Mouse (Mus musculus) left cerebral cortex, adult 6 months (tissue): ENCODE measurements around the gene Tmem263. TPM values are rescaled to one million over a fixed set of nuclear protein-coding genes. Genes with fewer than 3 reads are reported as not detected.

Experiments used
- long read RNA-seq, 2 experiments: library from polyadenylated mRNA; unstranded; transcript quantifications; one replicate each; pipeline ENCODE4 v2.0.0; 2019 to 2020
- polyA plus RNA-seq: library from polyadenylated mRNA; unstranded; fragments of <200 nt; fragmentation: Nextera tagmentation; gene quantifications from 2 replicates; pipeline ENCODE4 v1.2.3, GENCODE M21; 2021

Gene Tmem263
- 39.2 and 61.9 TPM in 2 replicates for polyA plus RNA-seq
- long read RNA-seq, experiment 1, transcript Tmem263-201 (3 exons, 3,616 nt): major isoform, 173 of 189 reads
- long read RNA-seq, experiment 1, partial matches to known transcripts: 6 of 189 reads
- long read RNA-seq, experiment 1, other reads (novel, unspliced or antisense): 7 of 189 reads
- long read RNA-seq, experiment 2, transcript Tmem263-201 (3 exons, 3,616 nt): major isoform, 23 of 110 reads
- long read RNA-seq, experiment 2, partial matches to known transcripts: 0 of 110 reads
- long read RNA-seq, experiment 2, other reads (novel, unspliced or antisense): 87 of 110 reads

DNA sequence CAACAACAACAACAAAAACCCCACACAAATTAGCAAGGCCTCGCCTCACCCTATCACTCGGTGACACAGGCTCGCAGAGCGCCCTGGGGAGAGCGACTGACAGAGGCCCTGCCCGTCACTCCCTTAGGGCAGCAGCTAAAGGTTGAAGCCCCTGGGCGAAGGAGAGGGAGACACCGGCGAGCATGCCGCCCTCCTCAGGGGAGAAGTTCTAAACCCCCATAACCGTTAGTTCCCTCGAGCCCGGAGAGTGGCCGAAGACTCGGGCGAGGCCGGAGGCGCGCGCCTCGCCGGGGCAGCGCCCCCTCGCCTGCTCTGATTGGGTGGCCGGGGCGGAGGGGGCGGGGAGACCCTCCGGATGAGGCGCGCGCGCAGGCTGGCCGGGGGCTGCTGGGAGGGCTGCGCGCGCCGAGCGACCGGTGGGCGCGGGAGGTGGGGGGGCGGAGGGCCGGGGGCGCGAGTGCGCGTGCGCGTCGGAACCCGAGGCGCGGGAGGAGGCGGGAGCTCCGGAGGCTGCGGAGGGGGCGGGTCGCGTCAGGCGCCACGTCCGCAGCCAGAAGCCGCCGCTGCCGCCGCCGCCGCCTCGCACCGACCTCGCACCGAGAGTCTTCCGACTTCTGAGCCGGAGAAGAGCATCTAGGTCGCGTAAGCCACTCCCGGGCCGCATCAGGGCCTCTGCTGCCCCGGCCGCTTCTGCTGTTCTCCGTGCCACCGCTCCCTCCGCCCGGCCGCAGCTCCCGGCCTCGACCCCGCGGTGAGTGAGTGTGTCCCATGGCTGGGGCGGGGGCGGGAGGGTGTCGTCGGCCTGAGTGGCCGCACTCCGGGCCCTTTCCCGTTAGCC lies at the start of gene Tmem263, which contains the start of gene Fhl4:
Gene Tmem263 (plus strand): TSS at position 381 of the 838 bp plus-strand sequence.
Gene Fhl4 (minus strand): TSS at position 249 of the 838 bp plus-strand sequence.

DNA sequence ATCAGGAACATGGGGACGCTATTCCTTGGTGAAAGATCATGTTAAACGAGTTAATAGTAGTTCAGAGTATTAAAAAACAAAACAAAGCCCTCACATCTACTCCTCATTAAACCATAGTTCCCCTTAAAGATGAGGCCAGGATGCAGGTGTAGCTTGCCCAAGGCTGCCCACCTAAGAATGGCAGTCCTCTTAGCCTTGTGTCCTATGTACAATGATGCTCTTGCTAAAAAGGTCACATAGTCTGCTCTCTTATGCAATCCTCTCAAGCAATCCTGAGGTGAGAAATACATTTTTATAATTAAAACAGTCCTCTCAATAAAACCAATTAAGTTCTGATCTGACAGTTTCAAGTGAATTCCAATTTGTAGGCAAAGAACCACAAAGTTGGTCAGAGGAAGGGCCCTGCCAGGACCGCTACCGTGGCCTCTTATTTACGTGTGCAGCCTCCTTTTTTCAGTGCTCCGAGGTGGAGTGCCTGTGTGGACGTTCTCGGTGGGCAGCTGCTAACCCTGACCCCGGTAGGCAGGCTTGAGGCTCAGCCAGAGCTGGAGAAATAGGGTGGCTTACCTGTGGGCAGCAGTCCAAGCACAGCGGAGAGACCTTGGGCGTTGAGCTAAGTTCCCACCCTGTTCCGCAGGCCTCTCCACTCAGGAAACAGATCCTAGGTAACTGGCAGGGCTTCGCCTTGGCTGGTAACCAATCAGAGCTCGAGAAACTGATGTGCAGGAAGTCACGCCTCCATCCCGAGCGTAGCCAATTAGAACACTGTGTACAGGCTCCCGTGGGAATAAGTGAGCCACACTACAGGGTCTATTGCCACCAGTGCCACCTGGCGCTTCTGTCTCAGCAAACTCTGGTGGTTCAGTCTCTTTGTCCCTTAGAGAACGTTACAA lies 25.2 kb downstream of the Tmem263 start, which contains the start of gene Mterf2:
Gene Mterf2 (minus strand): TSS at position 633 of the 893 bp plus-strand sequence.

Other genes with a start within 250 kb of the Tmem263 start
- gene Ric8b, start 185.0 kb upstream of the Tmem263 start, polyA plus RNA-seq: 13.4 and 16.8 TPM in 2 replicates
- gene Fhl4, start 132 bp upstream of the Tmem263 start, polyA plus RNA-seq: 0.77 and 1.4 TPM in 2 replicates
- gene Mterf2, start 25.4 kb downstream of the Tmem263 start, polyA plus RNA-seq: 21.5 and 22.6 TPM in 2 replicates
- 13.9 and 14.4 TPM in 2 replicates for gene Cry1, start 82.4 kb downstream of the Tmem263 start, polyA plus RNA-seq